ENCODE assay signal across 8 mouse cellular contexts in the genomic region with DNA sequence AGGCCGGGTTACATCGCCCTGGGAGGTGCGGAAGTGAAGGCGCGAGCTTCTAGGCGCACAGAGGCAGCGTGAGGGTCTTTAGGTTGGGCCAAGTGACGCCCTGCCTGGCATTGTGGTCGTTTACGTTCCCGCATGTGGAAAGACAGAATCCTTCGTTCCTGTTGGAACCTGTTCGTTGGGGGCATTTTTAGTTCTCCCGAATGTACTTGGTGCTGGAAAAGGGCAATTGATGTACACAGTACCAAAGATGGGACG. TPM values are rescaled to one million over a fixed set of nuclear protein-coding genes. Genes with fewer than 3 reads are reported as not detected.
A peak's percentile ranks its signal among the peaks of the same experiment; 100 is the strongest.
DNase-seq lines count a peak whose midpoint lies in the region; ATAC-seq and TF ChIP-seq lines count a peak whose summit lies in the region.

No protein-coding gene starts in this region.

- peaks cover 16% of the 10 kb centered on the region for H3K36me3 ChIP-seq in heart, embryonic 13.5 days
- H3K36me3 ChIP-seq in G1E (replicated peaks) = peaks cover 64% of the 10 kb centered on the region

- no peak for TF ChIP-seq CTCF in G1E (IDR thresholded peaks at IDR 0.05; ENCODE audit: low read depth, low read length)

- DNase-seq in heart, postnatal 36 days = no peak
- no peak for DNase-seq in G1E (ENCODE audit: low spot score)
- no peak for DNase-seq in left cerebral cortex, adult 9 months (ENCODE audit: low spot score in 2 of 2)
- no peak for DNase-seq in gastrocnemius, postnatal 36 days

- peak overlapping the region; percentile 92 for H3K4me3 ChIP-seq in heart, embryonic 13.5 days
- peak overlapping the region; percentile 94 for H3K4me3 ChIP-seq in G1E (ENCODE audit: low read depth, low read length)

- H3K27me3 ChIP-seq in heart, embryonic 13.5 days (replicated peaks) = no peaks in the 10 kb centered on the region
- H3K27me3 ChIP-seq in G1E (ENCODE audit: insufficient read depth, low read length) = no peaks in the 10 kb centered on the region

- intact Hi-C loops in heart, postnatal 36 days (cut with DNase I) = loop anchor here (5.0 to 10.0 kb wide), 2 partner anchors 135 to 462 kb away; partner anchors contain the start of genes Alms1, Nat8f1 and Tprkb
- intact Hi-C loops in gastrocnemius, postnatal 36 days (cut with DNase I) = loop anchor here (5.0 kb wide), 1 partner anchor 510 kb away; the partner anchor contains the start of gene Dusp11

- H3K4me1 ChIP-seq in heart, embryonic 13.5 days = peaks cover 54% of the 10 kb centered on the region
- H3K4me1 ChIP-seq in G1E (ENCODE audit: insufficient read depth, low read depth, low read length) = peaks cover 60% of the 10 kb centered on the region

- H3K27ac ChIP-seq in heart, embryonic 13.5 days (replicated peaks) = peak overlapping the region; percentile 88

- H3K9me3 ChIP-seq in heart, embryonic 13.5 days = no peaks in the 10 kb centered on the region
- H3K9me3 ChIP-seq in G1E (replicated peaks) = no peaks in the 10 kb centered on the region

- under 1% methylated on average over 15 of the region's 15 CpGs for WGBS in heart, embryonic 13.5 days

- no peak for ATAC-seq in heart, embryonic 13.5 days (ENCODE audit: extremely low read depth, insufficient number of reproducible peaks, low FRiP score, low TSS enrichment)
- no peak for ATAC-seq in G1E (ENCODE audit: extremely low read depth, insufficient number of reproducible peaks, low FRiP score, poor library complexity, severe bottlenecking)
- ATAC-seq in hematopoietic stem cell, adult 5-6 weeks (replicated peaks in 1 of 2; ENCODE audit: insufficient read depth in 1 of 2, low FRiP score in 2 of 2, low TSS enrichment in 1 of 2, low read depth in 1 of 2, poor library complexity in 2 of 2, severe bottlenecking in 2 of 2) = 0 out of 4 replicates have a peak, but pooled peaks have one; percentile 0 to 12
- ATAC-seq in megakaryocyte progenitor cell, adult 5-6 weeks (replicated peaks; ENCODE audit: poor library complexity) = peak; percentile 2
- no peak for ATAC-seq in inflammation-experienced regulatory T-cells, adult 6 months

- peak overlapping the region; percentile 98 for H3K4me2 ChIP-seq in heart, embryonic 13.5 days

- H3K9ac ChIP-seq in heart, embryonic 13.5 days = peak overlapping the region; percentile 97

RNA-seq across cellular contexts. Expression of gene Pradc1, which starts 0.6 kb away (rescaled TPM):
- 31.6 and 39.2 TPM in 2 replicates for polyA plus RNA-seq in heart, embryonic 13.5 days (2015; fragmentation: Nextera tagmentation; extraction: Ambion mirVana)
- 10 to 100 TPM; 10.7 to 14.7 TPM for total RNA-seq in heart, postnatal 36 days (2021)
- total RNA-seq in G1E (2014; fragmentation: Nextera tagmentation) (18.0 and 27.5 TPM in 2 replicates), G1E (2017) (11.9 and 14.5 TPM in 2 replicates)
- 31.8 and 45.1 TPM in 2 replicates for polyA plus RNA-seq in G1E (2012)
- 9.3 and 10.7 TPM in 2 replicates for total RNA-seq in hematopoietic stem cell, adult 5-6 weeks (2017)
- total RNA-seq in megakaryocyte progenitor cell, adult 5-6 weeks (2015) = 28.9 and 40.6 TPM in 2 replicates
- total RNA-seq in megakaryocyte progenitor cell, adult 5-6 weeks (2017) = 11.1 and 12.0 TPM in 2 replicates
- polyA plus RNA-seq in inflammation-experienced regulatory T-cells, adult 6 months (2017; shearing (Covaris generic)) = 10 to 100 TPM; 14.2 to 23.1 (median 16.5) TPM
- 10 to 100 TPM in 1 of 2 experiments, 1 to 10 TPM in 1; 9.6 to 11.0 TPM for total RNA-seq in gastrocnemius, postnatal 36 days (2021)

RNA-seq across cellular contexts. Expression of gene Cct7, which starts 1.0 kb away (rescaled TPM):
- polyA plus RNA-seq in heart, embryonic 13.5 days (2015; fragmentation: Nextera tagmentation; extraction: Ambion mirVana) = 347 and 413 TPM in 2 replicates
- 100 to 1,000 TPM; 151 TPM for total RNA-seq in heart, postnatal 36 days (2021)
- total RNA-seq in G1E (2014; fragmentation: Nextera tagmentation) (221 and 228 TPM in 2 replicates), G1E (2017) (281 and 287 TPM in 2 replicates)
- 56.6 and 84.3 TPM in 2 replicates for polyA plus RNA-seq in G1E (2012)
- 232 and 274 TPM in 2 replicates for total RNA-seq in hematopoietic stem cell, adult 5-6 weeks (2017)
- 321 and 330 TPM in 2 replicates for total RNA-seq in megakaryocyte progenitor cell, adult 5-6 weeks (2015)
- total RNA-seq in megakaryocyte progenitor cell, adult 5-6 weeks (2017) = 304 and 348 TPM in 2 replicates
- polyA plus RNA-seq in inflammation-experienced regulatory T-cells, adult 6 months (2017; shearing (Covaris generic)) = 100 to 1,000 TPM; 319 to 323 (median 322) TPM
- total RNA-seq in gastrocnemius, postnatal 36 days (2021) = 100 to 1,000 TPM; 107 to 117 TPM

RNA-seq across cellular contexts. Expression of gene Smyd5, which starts 20.5 kb away (rescaled TPM):
- polyA plus RNA-seq in heart, embryonic 13.5 days (2015; fragmentation: Nextera tagmentation; extraction: Ambion mirVana) = 38.0 and 39.6 TPM in 2 replicates
- 1 to 10 TPM; 7.8 to 9.2 TPM for total RNA-seq in heart, postnatal 36 days (2021)
- total RNA-seq in G1E (2014; fragmentation: Nextera tagmentation) (33.1 and 38.3 TPM in 2 replicates), G1E (2017) (35.9 and 40.0 TPM in 2 replicates)
- polyA plus RNA-seq in G1E (2012) = 10.6 and 36.7 TPM in 2 replicates
- total RNA-seq in hematopoietic stem cell, adult 5-6 weeks (2017) = 48.8 and 58.0 TPM in 2 replicates
- 39.4 and 42.2 TPM in 2 replicates for total RNA-seq in megakaryocyte progenitor cell, adult 5-6 weeks (2015)
- 44.1 and 66.0 TPM in 2 replicates for total RNA-seq in megakaryocyte progenitor cell, adult 5-6 weeks (2017)
- polyA plus RNA-seq in inflammation-experienced regulatory T-cells, adult 6 months (2017; shearing (Covaris generic)) = 10 to 100 TPM; 18.7 to 31.4 (median 28.0) TPM
- total RNA-seq in gastrocnemius, postnatal 36 days (2021) = 1 to 10 TPM; 6.8 TPM

RNA-seq across cellular contexts. Expression of gene Noto, which starts 28.7 kb away (rescaled TPM):
- polyA plus RNA-seq in heart, embryonic 13.5 days (2015; fragmentation: Nextera tagmentation; extraction: Ambion mirVana) = not detected in 2 replicates
- total RNA-seq in heart, postnatal 36 days (2021) = not detected
- total RNA-seq in G1E (2014; fragmentation: Nextera tagmentation) (not detected in 2 replicates), G1E (2017) (0.11 TPM in 1 of 2 replicates, not detected in the other)
- polyA plus RNA-seq in G1E (2012) = not detected in 2 replicates
- not detected in 2 replicates for total RNA-seq in hematopoietic stem cell, adult 5-6 weeks (2017)
- total RNA-seq in megakaryocyte progenitor cell, adult 5-6 weeks (2015) = not detected in 2 replicates
- total RNA-seq in megakaryocyte progenitor cell, adult 5-6 weeks (2017) = not detected in 2 replicates
- polyA plus RNA-seq in inflammation-experienced regulatory T-cells, adult 6 months (2017; shearing (Covaris generic)) = under 1 TPM in 1 of 3 experiments, not detected in 2; 0.38 TPM
- not detected for total RNA-seq in gastrocnemius, postnatal 36 days (2021)

RNA-seq across cellular contexts. Expression of gene Fbxo41, which starts 50.5 kb away (rescaled TPM):
- 0.03 and 0.05 TPM in 2 replicates for polyA plus RNA-seq in heart, embryonic 13.5 days (2015; fragmentation: Nextera tagmentation; extraction: Ambion mirVana)
- total RNA-seq in heart, postnatal 36 days (2021) = not detected
- total RNA-seq in G1E (2014; fragmentation: Nextera tagmentation) = not detected in 2 replicates
- total RNA-seq in G1E (2017) = under 0.01 and 0.05 TPM in 2 replicates
- not detected in 2 replicates for polyA plus RNA-seq in G1E (2012)
- not detected in 2 replicates for total RNA-seq in hematopoietic stem cell, adult 5-6 weeks (2017)
- total RNA-seq in megakaryocyte progenitor cell, adult 5-6 weeks (2015) = not detected in 2 replicates
- not detected in 2 replicates for total RNA-seq in megakaryocyte progenitor cell, adult 5-6 weeks (2017)
- polyA plus RNA-seq in inflammation-experienced regulatory T-cells, adult 6 months (2017; shearing (Covaris generic)) = under 1 TPM in 2 of 3 experiments, not detected in 1; 0.11 to 0.38 TPM
- total RNA-seq in gastrocnemius, postnatal 36 days (2021) = under 1 TPM in 1 of 2 experiments, not detected in 1; 0.03 TPM

Comparison
In these comparisons a context has a peak if more than half of its experiments do, and no peak if none do; other contexts are left out.
1. ATAC-seq: peak in hematopoietic stem cell, adult 5-6 weeks (2 of 2) and megakaryocyte progenitor cell, adult 5-6 weeks (single experiment); none in heart, embryonic 13.5 days (single experiment), G1E (single experiment) and inflammation-experienced regulatory T-cells, adult 6 months (single experiment).